ENCODE assay signal across 29 mouse cellular contexts in the genomic region with DNA sequence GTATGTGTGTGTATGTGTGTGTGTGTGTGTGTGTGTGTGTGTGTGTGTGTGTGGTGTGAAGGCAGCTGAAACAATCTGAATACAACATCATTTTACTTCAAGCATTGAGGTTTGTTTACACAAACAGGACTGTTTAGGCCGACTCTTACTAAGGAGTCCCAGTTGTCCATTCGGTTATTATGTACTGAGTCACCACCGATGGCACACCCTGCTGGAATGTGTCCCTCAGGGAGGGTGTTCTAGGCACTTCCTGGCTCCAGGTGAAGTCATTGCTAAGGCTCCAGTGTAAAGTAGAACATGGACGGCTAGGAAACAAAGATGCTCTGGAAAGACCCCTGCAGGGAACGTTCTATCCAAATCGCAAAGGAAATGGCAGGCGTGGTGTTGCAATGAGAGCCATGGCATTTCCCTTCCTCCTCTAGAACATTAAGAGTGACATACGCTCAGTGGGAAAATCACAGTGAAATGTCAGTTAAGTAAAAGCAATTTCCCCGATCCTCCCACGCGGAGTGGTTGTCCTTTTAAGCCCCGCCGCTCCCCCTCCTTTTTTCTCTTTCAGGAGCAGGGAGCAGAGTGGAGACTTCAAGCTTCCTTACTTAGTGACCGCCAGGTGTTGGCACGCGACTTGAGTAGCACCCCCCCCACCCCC. TPM values are rescaled to one million over a fixed set of nuclear protein-coding genes. Genes with fewer than 3 reads are reported as not detected.
DNase-seq lines count a peak whose midpoint lies in the region; ATAC-seq and TF ChIP-seq lines count a peak whose summit lies in the region.
"Had no signal": no experiment of that assay in that cellular context is flagged by ENCODE, and none has a peak within 500 bp of the region (broad histone marks: within the 10 kb centered on the region; RNA-seq: fewer than 3 reads in every experiment).

No protein-coding gene starts in this region.

- no peaks in the 10 kb centered on the region; the same call in 1 of the 2 replicates for H3K4me1 ChIP-seq in testis, adult 2 months (ENCODE audit: control insufficient read depth, insufficient read depth, low read length)
- no peaks in the 10 kb centered on the region for H3K4me1 ChIP-seq in forebrain, embryonic 14.5 days (ENCODE audit: control insufficient read depth, insufficient read depth, low read length)
- H3K4me1 ChIP-seq: limb, embryonic 12.5 days had no signal

- intact Hi-C loops in gastrocnemius, adult 2 months (cut with DNase I): no loop called here

- no peak for TF ChIP-seq POLR2A in testis, adult 2 months (IDR thresholded peaks at IDR 0.05; ENCODE audit: control insufficient read depth, low read depth, low read length)
- no peak for TF ChIP-seq POLR2A in brain, embryonic 14.5 days (IDR thresholded peaks at IDR 0.05; ENCODE audit: borderline replicate concordance, extremely low read depth, insufficient read depth, insufficient read length, poor library complexity, severe bottlenecking)

- WGBS in forebrain, embryonic 14.5 days: 76% methylated on average over 16 of the region's 16 CpGs

- no peaks in the 10 kb centered on the region for H3K27me3 ChIP-seq in testis, adult 2 months (ENCODE audit: control insufficient read depth, insufficient read depth, low read length)
- H3K27me3 ChIP-seq in forebrain, embryonic 14.5 days (replicated peaks; ENCODE audit: control insufficient read depth, insufficient read depth, low read length): no peaks in the 10 kb centered on the region
- H3K27me3 ChIP-seq: embryonic facial prominence, embryonic 15.5 days; forebrain, embryonic 12.5 days; heart, embryonic 12.5 days; limb, embryonic 12.5 days; lung, embryonic 15.5 days; megakaryocyte, embryonic 14.5 days; midbrain, embryonic 12.5 days; neural tube, embryonic 12.5 days had no signal

- DNase-seq in layer of hippocampus, adult 18-20 months (ENCODE audit: low spot score in 2 of 2): peak; percentile 44 to 77
- DNase-seq in layer of hippocampus, adult 11-12 months (ENCODE audit: low spot score): no peak
- no peak for DNase-seq in testis, postnatal 14 days (ENCODE audit: low spot score)
- peak; percentile 19 for DNase-seq in brain, embryonic 14.5 days (ENCODE audit: low read depth)
- no peak for DNase-seq in forebrain, embryonic 14.5 days (ENCODE audit: low spot score)
- no peak for DNase-seq in gastrocnemius, adult 2 months
- DNase-seq: adrenal gland, postnatal 25 days; cerebellum, adult 8-10 months; cerebellum, postnatal 25 days; gastrocnemius, postnatal 36 days; heart, adult 2 months; kidney, adult 9 months; kidney, postnatal 14 days; lung, postnatal 4 days; thymus, postnatal 14 days had no signal

- H3K4me3 ChIP-seq in testis, adult 2 months (ENCODE audit: control insufficient read depth, low read depth, low read length): no peak overlapping the region
- no peak overlapping the region for H3K4me3 ChIP-seq in forebrain, embryonic 14.5 days (ENCODE audit: low read depth, low read length)
- no peak overlapping the region for H3K4me3 ChIP-seq in gastrocnemius, adult 2 months
- H3K4me3 ChIP-seq: embryonic facial prominence, embryonic 10.5 days; embryonic facial prominence, embryonic 15.5 days; forebrain, embryonic 12.5 days; heart, adult 2 months; heart, embryonic 12.5 days; left cerebral cortex, adult 2 months; limb, embryonic 12.5 days; lung, embryonic 15.5 days; megakaryocyte, embryonic 14.5 days; midbrain, embryonic 12.5 days; myocyte; neural tube, embryonic 12.5 days had no signal

- no peaks in the 10 kb centered on the region for H3K9me3 ChIP-seq in forebrain, embryonic 14.5 days (replicated peaks; ENCODE audit: control insufficient read depth, low read length)
- H3K9me3 ChIP-seq: embryonic facial prominence, embryonic 10.5 days; embryonic facial prominence, embryonic 15.5 days; forebrain, embryonic 12.5 days; heart, embryonic 12.5 days; limb, embryonic 12.5 days; lung, embryonic 15.5 days; megakaryocyte, embryonic 14.5 days; midbrain, embryonic 12.5 days; neural tube, embryonic 12.5 days had no signal

- H3K36me3 ChIP-seq in testis, adult 2 months (ENCODE audit: control insufficient read depth, insufficient read depth, low read length): no peaks in the 10 kb centered on the region
- no peaks in the 10 kb centered on the region for H3K36me3 ChIP-seq in forebrain, embryonic 14.5 days (ENCODE audit: control insufficient read depth, insufficient read depth, low read length)
- H3K36me3 ChIP-seq: embryonic facial prominence, embryonic 10.5 days; embryonic facial prominence, embryonic 15.5 days; forebrain, embryonic 12.5 days; heart, embryonic 12.5 days; limb, embryonic 12.5 days; lung, embryonic 15.5 days; midbrain, embryonic 12.5 days; neural tube, embryonic 12.5 days had no signal

- no peak overlapping the region for H3K9ac ChIP-seq in forebrain, embryonic 14.5 days (ENCODE audit: low read length)
- H3K9ac ChIP-seq: embryonic facial prominence, embryonic 15.5 days; forebrain, embryonic 12.5 days; heart, embryonic 12.5 days; hindbrain, embryonic 14.5 days; limb, embryonic 12.5 days; lung, embryonic 15.5 days; midbrain, embryonic 12.5 days; neural tube, embryonic 12.5 days had no signal

- no peak overlapping the region for H3K4me2 ChIP-seq in forebrain, embryonic 14.5 days (ENCODE audit: low read length)
- H3K4me2 ChIP-seq: embryonic facial prominence, embryonic 15.5 days; forebrain, embryonic 12.5 days; heart, embryonic 12.5 days; hindbrain, embryonic 14.5 days; limb, embryonic 12.5 days; lung, embryonic 15.5 days; midbrain, embryonic 12.5 days; neural tube, embryonic 12.5 days had no signal

- no peak for ATAC-seq in forebrain, embryonic 14.5 days
- ATAC-seq: intestine, postnatal 0 days had no signal

- TF ChIP-seq CTCF in testis, adult 2 months (IDR thresholded peaks at IDR 0.05; ENCODE audit: control insufficient read depth, insufficient read depth, insufficient replicate concordance, low read depth, low read length): no peak
- no peak for TF ChIP-seq CTCF in brain, embryonic 14.5 days (IDR thresholded peaks at IDR 0.05; ENCODE audit: borderline replicate concordance, extremely low read depth, insufficient read depth, insufficient read length)
- no peak for TF ChIP-seq CTCF in gastrocnemius, adult 2 months (IDR thresholded peaks at IDR 0.05)

- 0 out of 2 replicates have a peak overlapping the region, but pooled peaks have one; percentile 6 for H3K27ac ChIP-seq in testis, adult 2 months (ENCODE audit: control insufficient read depth, insufficient read depth, low read depth, low read length)
- no peak overlapping the region for H3K27ac ChIP-seq in forebrain, embryonic 14.5 days (ENCODE audit: low read depth, low read length)
- no peak overlapping the region for H3K27ac ChIP-seq in gastrocnemius, adult 2 months
- H3K27ac ChIP-seq: embryonic facial prominence, embryonic 10.5 days; embryonic facial prominence, embryonic 15.5 days; forebrain, embryonic 12.5 days; heart, adult 2 months; hindbrain, embryonic 14.5 days; left cerebral cortex, adult 2 months; limb, embryonic 12.5 days; lung, embryonic 15.5 days; midbrain, embryonic 12.5 days; neural tube, embryonic 12.5 days had no signal

RNA-seq across cellular contexts. Expression of a gene that starts 37.1 kb away (rescaled TPM):
- total RNA-seq in layer of hippocampus, adult 18-20 months (2021): 10 to 100 TPM; 31.5 to 35.9 TPM
- 304 and 317 TPM in 2 replicates for polyA plus RNA-seq in testis, adult 2 months (2012; rRNA removed)
- polyA plus RNA-seq in brain, embryonic 14.5 days (2012; rRNA removed): 4.3 and 4.5 TPM in 2 replicates
- 4.2 and 5.3 TPM in 2 replicates for polyA plus RNA-seq in forebrain, embryonic 14.5 days (2014; fragmentation: Nextera tagmentation; extraction: Ambion mirVana)
- total RNA-seq in gastrocnemius, adult 2 months (2021): 1 to 10 TPM; 3.0 to 7.4 TPM

Comparison
In these comparisons a context has a peak if more than half of its experiments do, and no peak if none do; other contexts are left out.
1. DNase-seq: peak in layer of hippocampus, adult 18-20 months (2 of 2) and brain, embryonic 14.5 days (single experiment); none in layer of hippocampus, adult 11-12 months (single experiment), testis, postnatal 14 days (single experiment), forebrain, embryonic 14.5 days (single experiment) and gastrocnemius, adult 2 months (single experiment).
2. RNA of a gene that starts 37.1 kb away (polyA plus RNA-seq): 304 to 317 TPM in testis, adult 2 months; 4.3 to 4.5 TPM in brain, embryonic 14.5 days and 4.2 to 5.3 TPM in forebrain, embryonic 14.5 days; every median in the first group is over 10 times any median in the second.